Mouse (Mus musculus): Measurements from ENCODE around the gene Pak6.

DNA sequence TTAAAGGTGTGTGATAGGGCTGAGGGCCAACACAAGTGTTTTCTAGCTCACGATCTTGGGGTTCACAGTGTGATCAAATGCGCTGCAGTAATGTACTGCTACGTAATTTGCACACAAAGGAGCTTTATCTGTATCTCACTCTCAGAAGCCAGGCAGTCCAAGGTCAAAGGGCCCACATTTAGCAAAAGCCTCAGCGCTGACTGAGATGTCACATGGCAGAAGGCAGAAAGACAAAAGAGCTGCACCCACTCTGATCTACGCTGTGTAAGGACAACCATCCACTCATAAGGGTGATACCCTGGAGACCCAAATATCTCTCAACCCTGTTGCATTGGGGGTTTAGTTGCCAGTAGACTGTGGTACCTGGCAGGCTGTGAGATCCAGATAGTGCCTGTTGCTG, 4.1 kb downstream of the Pak6 start:
- TF ChIP-seq CTCF (IDR thresholded peaks at IDR 0.05) (no peak), EP300 (IDR thresholded peaks at IDR 0.05) (no peak)

Measured in lung, postnatal 0 days (tissue).